Mouse (Mus musculus): ENCODE results near the gene Oas2.

The Oas2 gene

GRCm38 (mm10) chr5:120729319-120729718, 20.3 kb downstream of the Oas2 start:
- DNase-seq (ENCODE audit: low spot score), result no peak

DNA sequence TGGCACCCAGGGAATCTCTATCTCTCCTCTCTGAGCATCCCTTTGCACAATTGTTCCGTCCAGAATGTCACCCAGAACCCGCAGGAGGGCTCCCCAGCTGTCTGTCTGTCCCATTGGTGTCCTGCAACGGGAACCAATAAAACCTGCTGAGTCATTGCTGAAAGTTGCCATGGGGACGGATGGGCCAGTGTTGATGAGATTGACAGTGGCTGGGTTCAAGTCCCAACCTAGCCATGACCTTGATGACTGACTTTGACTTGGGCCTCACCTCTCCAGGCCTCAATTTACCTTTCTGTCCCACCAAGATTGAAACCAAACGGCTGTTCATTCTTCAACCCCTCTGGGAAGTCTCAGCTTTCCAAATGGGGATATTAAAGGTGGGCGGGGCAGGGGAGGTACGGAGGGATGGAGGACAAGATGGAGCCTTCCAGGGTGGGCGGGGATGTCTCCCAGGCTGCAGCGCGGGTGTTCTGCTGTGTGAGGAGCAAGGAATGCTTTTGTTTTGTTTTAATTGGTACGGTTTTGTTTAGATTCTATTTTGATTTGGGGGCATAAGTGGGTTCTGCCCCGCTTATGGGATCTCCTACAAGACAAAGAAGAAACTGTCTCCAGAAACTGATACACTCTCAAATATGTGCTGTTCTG, 23.7 kb downstream of the Oas2 start:
- no peak for DNase-seq (ENCODE audit: low spot score)

- no peak for DNase-seq (ENCODE audit: low spot score)
Measured at GRCm38 (mm10) chr5:120721005-120721404, 28.6 kb downstream of the Oas2 start.

DNA sequence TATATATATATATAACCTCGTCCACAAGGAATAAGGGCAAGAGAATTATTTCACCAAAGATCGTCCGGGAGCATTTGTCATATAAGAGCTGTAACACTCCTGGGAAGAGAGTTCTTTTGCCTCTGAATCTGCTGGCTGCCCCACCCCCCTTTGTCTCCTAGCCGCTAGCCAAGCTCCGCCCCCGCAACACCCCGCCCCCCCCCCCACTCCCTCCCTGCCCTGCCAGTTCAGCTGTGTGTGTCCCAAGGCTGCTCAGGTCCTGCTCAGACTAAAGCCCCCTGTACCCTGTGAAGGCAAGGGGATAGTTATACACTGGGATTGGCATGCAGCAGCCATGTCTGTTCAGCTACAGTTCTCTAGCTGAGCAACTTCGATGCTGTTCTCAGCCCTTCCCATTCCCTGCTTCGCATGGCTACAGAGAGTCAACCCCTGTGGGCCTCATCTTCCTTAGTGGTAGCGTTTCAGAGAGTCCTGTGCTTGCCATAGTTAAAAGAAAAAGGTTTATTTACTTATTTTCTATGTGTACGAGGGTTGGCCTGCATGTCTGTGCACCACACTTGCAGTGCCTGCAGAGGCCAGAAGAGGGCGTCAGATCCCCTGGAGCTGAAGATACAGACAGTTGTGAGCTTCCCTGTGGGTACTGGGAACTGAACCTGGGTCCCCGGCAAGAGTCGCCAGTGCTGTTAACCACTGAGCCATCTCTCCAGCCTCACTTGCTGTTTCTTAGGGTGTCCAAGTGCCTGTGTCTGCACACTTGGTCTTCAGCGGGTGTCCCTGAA, 30.9 kb downstream of the Oas2 start:
- no peak for DNase-seq (ENCODE audit: low spot score)

DNA sequence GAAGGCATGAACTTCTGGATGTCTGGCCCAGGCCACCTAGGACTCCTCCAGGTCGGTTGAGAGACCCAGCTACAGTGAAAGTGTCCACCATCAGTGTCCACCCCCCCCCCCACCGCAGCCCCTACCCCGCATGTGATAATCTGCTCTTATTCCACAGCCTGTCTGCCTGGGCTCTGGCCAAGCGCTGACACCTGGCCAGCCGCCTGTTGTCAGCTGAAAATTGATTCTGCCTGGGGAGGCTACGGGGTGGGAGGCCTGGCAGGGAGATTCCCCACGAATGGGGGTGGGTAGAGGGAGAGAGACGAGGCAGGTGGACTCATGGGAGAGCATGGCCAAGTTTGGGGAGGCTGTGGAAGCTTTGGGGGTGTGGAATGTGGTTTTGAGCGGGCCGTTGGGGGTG, 32.5 kb downstream of the Oas2 start:
- DNase-seq (ENCODE audit: low spot score), result no peak

DNA sequence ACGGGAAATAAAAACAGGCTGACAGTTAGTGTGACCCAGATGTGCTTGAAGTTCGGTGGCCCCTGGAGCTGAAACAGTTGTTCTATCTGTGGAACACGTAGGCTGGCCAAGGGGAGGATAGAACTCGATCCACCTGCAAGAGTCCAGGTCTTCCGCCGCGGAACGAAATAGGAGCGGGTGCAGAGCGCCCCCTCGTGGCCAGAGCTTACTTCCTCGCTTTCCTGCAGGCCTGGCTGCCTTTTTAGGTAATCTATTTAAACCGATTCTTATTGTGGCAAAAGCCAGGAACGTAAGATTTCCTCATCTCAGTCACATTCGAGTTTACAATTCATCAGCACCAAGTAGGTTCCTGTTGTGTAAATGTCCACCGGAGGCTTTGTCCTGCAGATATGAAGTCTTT, 35.3 kb downstream of the Oas2 start:
- peak; percentile 43 for DNase-seq (ENCODE audit: low spot score)

- no peak for DNase-seq (ENCODE audit: low spot score)
Measured at GRCm38 (mm10) chr5:120712721-120713120, 36.9 kb downstream of the Oas2 start.

GRCm38 (mm10) chr5:120711827-120712226, 37.8 kb downstream of the Oas2 start, which contains the start of gene Dtx1:
Gene Dtx1, minus strand, starts transcription at chr5:120711927.
- DNase-seq (ENCODE audit: low spot score), result no peak

- DNase-seq (ENCODE audit: low spot score), result peak; percentile 34
Measured at GRCm38 (mm10) chr5:120711416-120711815, 38.2 kb downstream of the Oas2 start.

DNA sequence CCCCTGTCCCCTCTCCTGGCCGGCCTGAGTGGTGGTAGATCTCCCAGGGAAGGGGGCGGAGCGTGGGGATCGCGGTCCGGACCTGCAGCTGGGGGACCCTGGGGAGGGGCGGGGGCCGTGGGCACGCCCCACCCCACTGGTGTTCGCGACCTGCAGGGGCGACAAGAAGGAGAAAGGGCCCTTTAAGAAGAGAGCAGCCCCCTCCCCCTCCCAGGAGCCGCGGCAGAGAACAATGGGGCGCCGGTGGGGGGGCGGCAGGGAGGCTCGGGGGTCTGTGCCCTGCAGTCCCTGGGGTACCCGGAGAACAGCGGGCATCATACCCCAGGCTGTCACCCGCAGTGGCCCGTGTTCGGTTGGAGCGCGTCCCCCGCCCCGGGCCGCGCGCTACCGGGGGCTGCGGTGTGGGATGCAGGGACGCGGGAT, 38.8 kb downstream of the Oas2 start:
- no peak for DNase-seq (ENCODE audit: low spot score)

DNA sequence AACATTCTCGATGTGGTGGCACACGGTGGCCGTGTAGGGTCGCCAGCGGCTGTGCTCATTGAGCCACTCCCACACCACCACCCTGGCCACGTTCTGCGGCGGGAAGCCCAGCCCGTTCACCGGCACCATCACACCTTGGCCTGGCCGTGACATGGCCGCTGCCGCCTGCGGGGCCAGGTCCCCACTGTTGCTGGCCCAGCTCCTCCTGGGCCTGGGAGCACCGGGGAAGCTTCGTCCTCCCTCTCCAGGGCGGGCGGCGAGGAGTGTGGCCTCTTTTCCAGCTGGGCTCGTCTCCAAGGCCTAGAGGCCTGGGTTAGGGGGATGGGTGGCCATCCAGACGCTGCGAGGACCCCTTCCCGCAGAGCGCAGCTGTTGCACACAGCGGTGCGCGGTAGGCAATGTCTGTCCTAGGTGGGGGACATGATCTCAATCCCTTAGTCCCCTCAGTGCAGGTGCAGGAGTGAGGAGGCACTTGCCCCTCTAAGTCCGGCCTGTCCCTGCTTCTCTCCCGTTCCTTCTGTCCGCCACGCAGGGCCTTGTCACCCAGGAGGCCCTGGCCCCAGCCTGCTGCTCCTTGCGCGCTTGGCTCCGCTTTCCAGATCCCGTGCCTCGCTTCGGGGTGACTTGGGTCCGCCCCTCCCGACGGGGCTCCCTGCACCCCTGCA, 39.4 kb downstream of the Oas2 start:
- DNase-seq (ENCODE audit: low spot score), result no peak

GRCm38 (mm10) chr5:120706976-120707375, 42.7 kb downstream of the Oas2 start:
- DNase-seq (ENCODE audit: low spot score), result no peak

- no peak for DNase-seq (ENCODE audit: low spot score)
Measured at GRCm38 (mm10) chr5:120706541-120706940, 43.1 kb downstream of the Oas2 start.

- DNase-seq (ENCODE audit: low spot score), result no peak
Measured at GRCm38 (mm10) chr5:120704421-120704820, 45.2 kb downstream of the Oas2 start.

DNA sequence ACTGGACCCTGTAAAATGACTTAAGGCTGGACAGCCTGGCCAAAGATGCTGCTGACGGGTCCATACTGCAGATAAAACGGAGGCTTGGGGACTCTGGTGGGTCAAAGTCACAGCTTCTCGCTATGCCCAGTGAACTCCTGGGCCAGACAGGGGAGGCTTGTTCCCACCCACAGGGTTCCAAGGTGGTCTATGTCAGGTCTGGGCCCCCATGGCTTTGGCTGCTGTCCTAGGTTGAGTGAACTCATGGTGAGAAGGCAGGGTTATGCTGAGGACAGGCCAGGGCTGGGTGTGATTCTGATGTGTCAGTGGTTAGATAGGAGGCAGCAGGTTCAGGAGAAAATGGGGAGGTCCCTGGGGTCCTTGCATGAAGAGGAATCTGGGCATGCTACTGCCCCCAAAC, 46.0 kb downstream of the Oas2 start:
- DNase-seq (ENCODE audit: low spot score), result no peak

GRCm38 (mm10) chr5:120702969-120703368, 46.7 kb downstream of the Oas2 start:
- DNase-seq (ENCODE audit: low spot score), result no peak

- DNase-seq (ENCODE audit: low spot score), result no peak
Measured at GRCm38 (mm10) chr5:120702421-120702820, 47.2 kb downstream of the Oas2 start.

- DNase-seq (ENCODE audit: low spot score), result no peak
Measured at GRCm38 (mm10) chr5:120700996-120701790, 48.5 kb downstream of the Oas2 start.

DNA sequence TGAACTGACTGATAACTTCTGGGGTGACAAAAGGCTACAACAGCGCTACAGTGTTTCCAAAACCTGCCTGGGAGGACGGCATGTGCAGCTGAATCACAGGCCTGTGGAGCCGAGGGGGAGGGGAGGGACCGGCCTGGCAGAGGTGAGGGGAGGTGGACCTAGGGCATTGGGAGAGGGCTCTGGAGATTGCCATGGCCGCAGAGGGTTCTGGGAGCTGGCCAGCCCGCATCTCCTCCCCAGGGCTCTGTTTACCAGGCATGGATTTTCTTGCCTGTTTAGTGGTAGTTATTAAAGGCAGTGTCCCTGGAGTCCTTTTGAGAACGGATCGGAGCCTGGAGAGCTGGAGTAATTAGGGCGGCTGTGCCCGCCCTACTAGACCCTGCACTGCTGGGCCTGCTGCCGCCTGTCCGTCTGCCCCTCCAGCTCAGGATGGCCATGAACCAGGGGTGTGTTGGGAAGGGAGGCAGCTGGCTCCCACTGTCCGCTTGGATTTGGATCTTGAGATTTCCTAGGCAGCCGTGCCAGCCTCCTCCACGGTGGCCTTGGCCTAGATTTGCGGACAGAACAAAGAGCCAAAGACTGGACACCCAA, 50.8 kb downstream of the Oas2 start:
- DNase-seq (ENCODE audit: low spot score), result no peak

- DNase-seq (ENCODE audit: low spot score), result no peak
Measured at GRCm38 (mm10) chr5:120698181-120698580, 51.5 kb downstream of the Oas2 start.

GRCm38 (mm10) chr5:120696865-120697264, 52.8 kb downstream of the Oas2 start:
- DNase-seq (ENCODE audit: low spot score), result no peak

All from lung, postnatal 25 days (tissue).